Mouse (Mus musculus): ENCODE results near the gene Ran.

DNA sequence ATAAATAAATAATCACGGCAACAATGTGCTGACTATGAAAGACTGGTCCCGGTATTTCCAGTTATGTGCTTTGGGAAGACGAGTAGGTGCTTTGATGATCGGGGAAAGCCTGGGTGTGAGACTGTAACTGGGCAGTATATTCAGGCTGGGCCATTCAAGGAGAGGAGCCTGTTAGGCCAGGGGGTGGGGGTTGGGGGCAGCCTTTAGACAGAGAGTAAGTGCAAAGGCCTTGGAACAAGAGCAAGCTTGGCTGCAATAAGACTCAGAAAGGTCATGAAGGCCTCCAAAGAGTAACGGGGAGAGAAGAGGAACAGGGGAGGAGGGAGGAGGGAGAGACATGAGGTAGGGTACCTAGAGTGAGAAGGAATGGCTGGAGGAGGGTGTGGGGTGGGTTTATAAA, 4.3 kb upstream of the Ran start:
- TF ChIP-seq CTCF (IDR thresholded peaks at IDR 0.05) (no peak), POLR2A (IDR thresholded peaks at IDR 0.05; ENCODE audit: insufficient read depth, low read depth, low read length) (no peak)
